Mouse (Mus musculus) effector memory CD4-positive, alpha-beta T cell, adult 7 months (primary cell): ENCODE results near the gene Nt5dc1. TPM values are rescaled to one million over a fixed set of nuclear protein-coding genes. Genes with fewer than 3 reads are reported as not detected.

Experiments used
- polyA plus RNA-seq: library from polyadenylated mRNA; unstranded; fragments of 100-300 nt; shearing (Covaris generic); gene quantifications from one replicate; pipeline ENCODE4 v1.2.1, GENCODE M21; 2017

Nt5dc1 gene
- polyA plus RNA-seq, result 45.4 TPM

GRCm38 (mm10) chr10:34418204-34418756 is at the start of gene Nt5dc1:
Gene Nt5dc1, minus strand, starts transcription at chr10:34418552.

DNA sequence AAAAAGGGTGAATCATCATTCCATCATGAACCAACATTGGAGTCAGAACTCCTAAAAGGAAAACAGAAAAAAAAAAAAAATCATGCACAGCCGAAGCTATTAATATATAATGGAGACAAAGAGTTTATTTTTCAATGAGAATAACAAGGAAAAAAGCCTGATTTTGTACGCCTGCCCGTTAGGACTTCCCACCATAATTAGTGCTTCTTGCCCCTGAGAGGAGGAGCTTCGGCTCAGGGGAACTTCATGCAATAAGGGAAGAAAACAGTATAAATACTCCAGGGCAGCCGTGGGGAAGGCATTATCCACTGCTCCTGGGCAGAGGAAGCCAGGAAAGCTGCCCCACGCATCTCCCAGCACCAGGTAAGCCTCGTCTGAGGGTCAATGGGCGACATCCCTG is 28.7 kb downstream of the Nt5dc1 start, which contains the start of gene Col10a1:
TSS of gene Col10a1 (plus strand) at position 301 of the 400 bp plus-strand sequence.

DNA sequence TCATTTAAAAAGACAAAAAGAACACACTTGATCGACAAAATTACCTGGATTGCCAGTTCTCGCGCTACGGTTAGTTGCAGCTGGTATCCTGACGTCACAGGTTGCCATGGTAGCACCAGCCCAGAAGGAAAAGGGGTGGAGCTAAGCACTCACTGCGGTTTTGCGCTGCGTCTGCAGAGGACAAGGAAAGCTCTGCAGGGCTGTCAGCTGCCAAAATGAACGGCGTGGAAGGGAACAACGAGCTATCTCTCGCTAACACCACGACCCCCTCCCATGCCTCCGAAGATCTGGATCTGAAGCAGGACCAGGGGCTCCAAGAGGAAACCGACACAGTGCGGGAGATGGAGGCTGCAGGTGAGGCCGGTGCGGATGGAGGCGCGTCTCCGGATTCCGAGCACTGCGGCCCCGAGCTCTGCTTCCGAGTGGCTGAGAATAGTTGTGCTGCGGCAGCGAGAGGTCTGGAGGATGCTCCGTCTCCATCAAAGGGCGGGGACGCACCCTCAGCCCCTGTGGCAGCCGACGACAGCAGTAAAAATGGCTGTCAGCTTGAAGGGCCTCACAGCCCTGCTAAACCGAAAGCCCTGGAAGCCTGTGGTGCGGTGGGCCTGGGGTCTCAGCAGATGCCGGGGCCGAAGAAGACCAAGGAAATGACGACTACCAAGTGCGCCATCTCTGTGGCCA is 120.9 kb downstream of the Nt5dc1 start, which contains the start of gene Tspyl4:
TSS of gene Tspyl4 (plus strand) at position 144 of the 681 bp plus-strand sequence.

GRCm38 (mm10) chr10:34281962-34282388 is 136.4 kb downstream of the Nt5dc1 start, which contains the start of gene Tspyl1:
Gene Tspyl1, plus strand, starts transcription at chr10:34282190.

Other genes with a start within 250 kb of the Nt5dc1 start
- gene Dse, start 210.8 kb downstream of the Nt5dc1 start, polyA plus RNA-seq, result 12.4 TPM
- 112 TPM for gene Tspyl1, start 136.4 kb downstream of the Nt5dc1 start, polyA plus RNA-seq
- gene Tspyl4, start 121.1 kb downstream of the Nt5dc1 start, polyA plus RNA-seq, result 10.0 TPM
- 0.28 TPM for gene Col10a1, start 28.6 kb downstream of the Nt5dc1 start, polyA plus RNA-seq
- gene Frk, start 64.8 kb upstream of the Nt5dc1 start, polyA plus RNA-seq, result 0.50 TPM